ENCODE assay signal across 10 mouse cellular contexts in genomic region chr4:62133706-62134105, GRCm38 (mm10). TPM values are rescaled to one million over a fixed set of nuclear protein-coding genes. Genes with fewer than 3 reads are reported as not detected.
DNase-seq lines count a peak whose midpoint lies in the region; ATAC-seq and TF ChIP-seq lines count a peak whose summit lies in the region.
"Had no signal": no experiment of that assay in that cellular context is flagged by ENCODE, and none has a peak within 500 bp of the region (broad histone marks: within the 10 kb centered on the region; RNA-seq: fewer than 3 reads in every experiment).

No protein-coding gene starts in this region.

- no peaks in the 10 kb centered on the region for H3K36me3 ChIP-seq in embryonic facial prominence, embryonic 10.5 days (replicated peaks)
- no peaks in the 10 kb centered on the region for H3K36me3 ChIP-seq in splenic B cell, adult 2 months (ENCODE audit: control insufficient read depth, insufficient read depth, low read length, poor library complexity, severe bottlenecking)
- no peaks in the 10 kb centered on the region for H3K36me3 ChIP-seq in forebrain, embryonic 12.5 days (replicated peaks)

- no peaks in the 10 kb centered on the region for H3K27me3 ChIP-seq in embryonic facial prominence, embryonic 10.5 days (replicated peaks; ENCODE audit: low read depth, poor library complexity, severe bottlenecking)
- H3K27me3 ChIP-seq in splenic B cell, adult 2 months (ENCODE audit: control insufficient read depth, insufficient read depth, low read length, poor library complexity, severe bottlenecking): no peaks in the 10 kb centered on the region
- no peaks in the 10 kb centered on the region for H3K27me3 ChIP-seq in forebrain, embryonic 12.5 days

- H3K27ac ChIP-seq in gastrocnemius, adult 2 months: no peak overlapping the region
- no peak overlapping the region for H3K27ac ChIP-seq in embryonic facial prominence, embryonic 10.5 days (replicated peaks)
- H3K27ac ChIP-seq in forebrain, embryonic 12.5 days: no peak overlapping the region

- peak; percentile 55 for DNase-seq in gastrocnemius, adult 2 months
- DNase-seq in gastrocnemius, adult 8-10 months (ENCODE audit: low spot score in 2 of 2): no peak
- DNase-seq in urinary bladder, postnatal 14 days (ENCODE audit: low spot score): peak; percentile 46
- no peak for DNase-seq in urinary bladder, adult 2 months (ENCODE audit: low spot score)
- DNase-seq in embryonic facial prominence, embryonic 10.5 days (ENCODE audit: low spot score): peak; percentile 12
- DNase-seq in layer of hippocampus, postnatal 10 days (ENCODE audit: low spot score in 2 of 2): peak; percentile 48 to 50
- peak; percentile 15 for DNase-seq in splenic B cell, adult 2 months (ENCODE audit: low read depth, low spot score)

- H3K9ac ChIP-seq in forebrain, embryonic 12.5 days: no peak overlapping the region

- H3K4me3 ChIP-seq in gastrocnemius, adult 2 months: no peak overlapping the region
- H3K4me3 ChIP-seq in embryonic facial prominence, embryonic 10.5 days: no peak overlapping the region
- H3K4me3 ChIP-seq in forebrain, embryonic 12.5 days (replicated peaks): no peak overlapping the region

- no peak for ATAC-seq in forebrain, embryonic 12.5 days (ENCODE audit: low FRiP score)

- intact Hi-C loops in gastrocnemius, adult 2 months (cut with DNase I): no loop called here

- 71% methylated on average over 7 of the region's 7 CpGs for WGBS in embryonic facial prominence, embryonic 10.5 days
- WGBS in forebrain, embryonic 12.5 days: 74% methylated on average over 7 of the region's 7 CpGs

- peak; percentile 59 for TF ChIP-seq CTCF in gastrocnemius, adult 2 months (IDR thresholded peaks at IDR 0.05)

- H3K9me3 ChIP-seq in embryonic facial prominence, embryonic 10.5 days: peaks cover 47% of the 10 kb centered on the region
- peaks cover 32% of the 10 kb centered on the region; the same call in 1 of the 2 replicates for H3K9me3 ChIP-seq in forebrain, embryonic 12.5 days

- no peaks in the 10 kb centered on the region for H3K4me1 ChIP-seq in embryonic facial prominence, embryonic 10.5 days
- no peaks in the 10 kb centered on the region for H3K4me1 ChIP-seq in forebrain, embryonic 12.5 days

- H3K4me2 ChIP-seq in forebrain, embryonic 12.5 days: no peak overlapping the region

RNA-seq across cellular contexts. Expression of gene Mup21, which starts 17.0 kb away (rescaled TPM):
- not detected for total RNA-seq in gastrocnemius, adult 2 months (2021)
- total RNA-seq in gastrocnemius, adult 8-10 months (2022): not detected
- not detected in 2 replicates for polyA plus RNA-seq in urinary bladder, adult 2 months (2012; rRNA removed)
- polyA plus RNA-seq in embryonic facial prominence, embryonic 10.5 days (2016; fragmentation: Nextera tagmentation; extraction: Ambion mirVana): not detected in 2 replicates
- total RNA-seq in layer of hippocampus, postnatal 10 days (2021): not detected
- not detected in 2 replicates for polyA plus RNA-seq in forebrain, embryonic 12.5 days (2016; fragmentation: Nextera tagmentation; extraction: Ambion mirVana)
- total RNA-seq: gastrocnemius, postnatal 4 days had no signal
- polyA plus RNA-seq: liver, embryonic 16.5 days had no signal

RNA-seq across cellular contexts. Expression of gene Mup3, which starts 46.6 kb away (rescaled TPM):
- total RNA-seq in gastrocnemius, adult 2 months (2021): not detected
- total RNA-seq in gastrocnemius, adult 8-10 months (2022): not detected
- 0.41 and 0.52 TPM in 2 replicates for polyA plus RNA-seq in urinary bladder, adult 2 months (2012; rRNA removed)
- polyA plus RNA-seq in embryonic facial prominence, embryonic 10.5 days (2016; fragmentation: Nextera tagmentation; extraction: Ambion mirVana): not detected in 2 replicates
- not detected for total RNA-seq in layer of hippocampus, postnatal 10 days (2021)
- polyA plus RNA-seq in forebrain, embryonic 12.5 days (2016; fragmentation: Nextera tagmentation; extraction: Ambion mirVana): not detected in 2 replicates
- total RNA-seq: gastrocnemius, postnatal 4 days had no signal
- polyA plus RNA-seq: liver, embryonic 16.5 days had no signal

Comparison
In these comparisons a context has a peak if more than half of its experiments do, and no peak if none do; other contexts are left out.
1. DNase-seq: peak in gastrocnemius, adult 2 months (single experiment), urinary bladder, postnatal 14 days (single experiment), embryonic facial prominence, embryonic 10.5 days (single experiment), layer of hippocampus, postnatal 10 days (2 of 2) and splenic B cell, adult 2 months (single experiment); none in gastrocnemius, adult 8-10 months (0 of 2) and urinary bladder, adult 2 months (single experiment).